Mouse (Mus musculus) stomach, embryonic 14.5 days (tissue): ENCODE measurements at regions not wholly inside any gene's neighbourhood (a gene's known extent, or its start where the extent isn't known, plus 50 kb on each side); places are given as distances from the start of the nearest gene placed in this dataset.
A peak's percentile ranks its signal among the peaks of the same experiment; 100 is the strongest.

Experiments used
- ATAC-seq: fragments of 200-750 bp; cut with Nextera tagmentation; 2 replicates; pipeline ENCODE4 v1.8.0; 2017; ENCODE audit warnings: low read depth, moderate TSS enrichment; ENCODE audit not compliant: insufficient number of reproducible peaks, insufficient read depth, low FRiP score
- H3K27ac ChIP-seq: fragments of 300-500 bp; sonication (generic); 2 replicates; pipeline ENCODE4 v1.5.1; 2014; ENCODE audit warnings: mild to moderate bottlenecking, low read length, moderate library complexity, mixed read lengths
- H3K27me3 ChIP-seq: fragments of 300-500 bp; sonication (generic); 2 replicates; pipeline ENCODE4 v1.6.1; 2014; ENCODE audit warnings: low read length, control low read depth, mixed read lengths; ENCODE audit not compliant: control insufficient read depth, insufficient read depth
- H3K36me3 ChIP-seq: fragments of 300-500 bp; sonication (generic); 2 replicates; pipeline ENCODE4 v1.6.1; 2014; ENCODE audit warnings: mild to moderate bottlenecking, control low read depth, low read length, moderate library complexity, mixed read lengths; ENCODE audit not compliant: control insufficient read depth, insufficient read depth
- H3K4me1 ChIP-seq: fragments of 300-500 bp; sonication (generic); 2 replicates; pipeline ENCODE4 v1.6.1; 2014; ENCODE audit warnings: low read length, control low read depth, mixed read lengths; ENCODE audit not compliant: control insufficient read depth, insufficient read depth
- H3K4me2 ChIP-seq: fragments of 300-500 bp; sonication (generic); replicated peaks from 2 replicates; pipeline ENCODE4 v1.6.1; 2014; ENCODE audit warnings: low read depth, low read length, control low read depth
- H3K4me3 ChIP-seq: fragments of 300-500 bp; sonication (generic); 2 replicates; pipeline ENCODE4 v1.5.1; 2014; ENCODE audit warnings: low read depth, low read length, control low read depth
- H3K9ac ChIP-seq: fragments of 300-500 bp; sonication (generic); replicated peaks from 2 replicates; pipeline ENCODE4 v1.6.1; 2014; ENCODE audit warnings: low read depth, mild to moderate bottlenecking, control low read depth, low read length, moderate library complexity, mixed read lengths
- H3K9me3 ChIP-seq: fragments of 300-500 bp; sonication (generic); 2 replicates; pipeline ENCODE4 v1.6.1; 2016; ENCODE audit warnings: low read depth, low read length, control low read depth; ENCODE audit not compliant: control insufficient read depth
- WGBS: fragments of 180-500 bp; shearing (Covaris S2); extraction: QIAGEN DNeasy Blood & Tissue Kit; methylation state at CpG from one replicate; pipeline ENCODE4 v1.1.7; 2014; 5-methylcytosine and 5-hydroxymethylcytosine counted together

GRCm38 (mm10) chr3:14969698-14970097 is 83.6 kb downstream of the Car2 start:
- Histone ChIP-seq H3K4me3 (no peak overlapping the region), H3K27ac (no peak overlapping the region), H3K9ac (no peak overlapping the region), H3K4me1 (no peaks in the 10 kb centered on the region), H3K36me3 (no peaks in the 10 kb centered on the region), H3K27me3 (no peaks in the 10 kb centered on the region), H3K4me2 (no peak overlapping the region), H3K9me3 (no peaks in the 10 kb centered on the region)
- no peak for ATAC-seq
- WGBS: 67% methylated on average over 6 of the region's 6 CpGs

GRCm38 (mm10) chr3:14971647-14972046 is 85.6 kb downstream of the Car2 start:
- no peaks in the 10 kb centered on the region for H3K9me3 ChIP-seq
- 78% methylated on average over 2 of the region's 2 CpGs for WGBS
- no peaks in the 10 kb centered on the region for H3K27me3 ChIP-seq
- no peaks in the 10 kb centered on the region for H3K4me1 ChIP-seq
- H3K9ac ChIP-seq: no peak overlapping the region
- H3K36me3 ChIP-seq: no peaks in the 10 kb centered on the region
- H3K27ac ChIP-seq: no peak overlapping the region
- H3K4me2 ChIP-seq: no peak overlapping the region
- peak; percentile 69; the same call in 1 of the 2 replicates for ATAC-seq
- H3K4me3 ChIP-seq: no peak overlapping the region

GRCm38 (mm10) chr3:14974758-14975157 is 88.7 kb downstream of the Car2 start:
- H3K27me3 ChIP-seq: no peaks in the 10 kb centered on the region
- no peaks in the 10 kb centered on the region for H3K9me3 ChIP-seq
- no peaks in the 10 kb centered on the region for H3K4me1 ChIP-seq
- H3K36me3 ChIP-seq: no peaks in the 10 kb centered on the region
- H3K4me3 ChIP-seq: no peak overlapping the region
- H3K27ac ChIP-seq: no peak overlapping the region
- H3K9ac ChIP-seq: no peak overlapping the region
- ATAC-seq: no peak
- H3K4me2 ChIP-seq: no peak overlapping the region
- WGBS: 92% methylated on average over 2 of the region's 2 CpGs

GRCm38 (mm10) chr3:14975203-14975602 is 89.1 kb downstream of the Car2 start:
- no peak overlapping the region for H3K27ac ChIP-seq
- H3K9ac ChIP-seq: no peak overlapping the region
- H3K36me3 ChIP-seq: no peaks in the 10 kb centered on the region
- no peaks in the 10 kb centered on the region for H3K9me3 ChIP-seq
- H3K27me3 ChIP-seq: no peaks in the 10 kb centered on the region
- H3K4me2 ChIP-seq: no peak overlapping the region
- ATAC-seq: no peak
- 88% methylated on average over 2 of the region's 2 CpGs for WGBS
- no peaks in the 10 kb centered on the region for H3K4me1 ChIP-seq
- no peak overlapping the region for H3K4me3 ChIP-seq

- no peaks in the 10 kb centered on the region for H3K27me3 ChIP-seq
- 78% methylated on average over 5 of the region's 5 CpGs for WGBS
- H3K4me1 ChIP-seq: no peaks in the 10 kb centered on the region
- no peak overlapping the region for H3K27ac ChIP-seq
- ATAC-seq: no peak
- H3K9me3 ChIP-seq: no peaks in the 10 kb centered on the region
- no peaks in the 10 kb centered on the region for H3K36me3 ChIP-seq
- H3K4me2 ChIP-seq: no peak overlapping the region
- H3K4me3 ChIP-seq: no peak overlapping the region
- no peak overlapping the region for H3K9ac ChIP-seq
Observed at GRCm38 (mm10) chr3:14979116-14979613, 93.1 kb downstream of the Car2 start.

GRCm38 (mm10) chr3:14989635-14990034 is 103.6 kb downstream of the Car2 start:
- Histone ChIP-seq H3K27me3 (no peaks in the 10 kb centered on the region), H3K4me1 (no peaks in the 10 kb centered on the region), H3K9me3 (no peaks in the 10 kb centered on the region), H3K4me2 (no peak overlapping the region), H3K4me3 (no peak overlapping the region), H3K27ac (no peak overlapping the region), H3K9ac (no peak overlapping the region), H3K36me3 (no peaks in the 10 kb centered on the region)
- ATAC-seq: no peak
- 72% methylated on average over 3 of the region's 3 CpGs for WGBS

GRCm38 (mm10) chr3:14993936-14994335 is 107.9 kb downstream of the Car2 start:
- Histone ChIP-seq H3K4me2 (no peak overlapping the region), H3K4me3 (no peak overlapping the region), H3K9ac (no peak overlapping the region), H3K4me1 (no peaks in the 10 kb centered on the region), H3K36me3 (no peaks in the 10 kb centered on the region), H3K27ac (no peak overlapping the region), H3K27me3 (no peaks in the 10 kb centered on the region), H3K9me3 (no peaks in the 10 kb centered on the region)
- WGBS: 90% methylated on average over 2 of the region's 2 CpGs
- no peak for ATAC-seq

GRCm38 (mm10) chr3:14997241-14997640 is 111.2 kb downstream of the Car2 start:
- H3K9ac ChIP-seq: no peak overlapping the region
- H3K4me1 ChIP-seq: no peaks in the 10 kb centered on the region
- H3K4me2 ChIP-seq: no peak overlapping the region
- no peaks in the 10 kb centered on the region for H3K9me3 ChIP-seq
- H3K27me3 ChIP-seq: no peaks in the 10 kb centered on the region
- no peaks in the 10 kb centered on the region for H3K36me3 ChIP-seq
- ATAC-seq: no peak
- whole genome bisulfite sequencing: 53% methylated on average over 3 of the region's 3 CpGs
- H3K27ac ChIP-seq: no peak overlapping the region
- H3K4me3 ChIP-seq: no peak overlapping the region

- ATAC-seq: no peak
- WGBS: 38% methylated on average over 2 of the region's 2 CpGs
- Histone ChIP-seq H3K9ac (no peak overlapping the region), H3K27me3 (no peaks in the 10 kb centered on the region), H3K4me2 (no peak overlapping the region), H3K9me3 (no peaks in the 10 kb centered on the region), H3K4me1 (no peaks in the 10 kb centered on the region), H3K36me3 (no peaks in the 10 kb centered on the region), H3K4me3 (no peak overlapping the region), H3K27ac (no peak overlapping the region)
Observed at GRCm38 (mm10) chr3:14998521-14998920, 112.4 kb downstream of the Car2 start.
